Mouse (Mus musculus) ES-E14 (cell line): ENCODE results near the gene Dock2. TPM values are rescaled to one million over a fixed set of nuclear protein-coding genes. Genes with fewer than 3 reads are reported as not detected.
A peak's percentile ranks its signal among the peaks of the same experiment; 100 is the strongest.

Source experiments
- DNase-seq: peaks from one replicate; pipeline ENCODE4 v3.0.0-alpha.2; 2013; ENCODE audit warnings: low read depth, low spot score
- H3K27ac ChIP-seq: 2 replicates; pipeline ENCODE4 v1.5.1; 2012; ENCODE audit warnings: low read depth, mild to moderate bottlenecking, low read length, moderate library complexity, mixed read lengths; ENCODE audit not compliant: poor library complexity, insufficient read depth, severe bottlenecking
- H3K36me3 ChIP-seq: 2 replicates; pipeline ENCODE4 v1.6.1; 2012; ENCODE audit warnings: mild to moderate bottlenecking, low read length, moderate library complexity, mixed read lengths; ENCODE audit not compliant: control insufficient read depth, poor library complexity, insufficient read depth, severe bottlenecking
- H3K4me1 ChIP-seq, 2 experiments: fragments of 150-350 bp in 1 of 2; sonication (generic) in 1 of 2; 2 replicates each; pipeline ENCODE4 v1.6.1; 2012; ENCODE audit warnings: low read length in 2 of 2, mild to moderate bottlenecking in 1 of 2, mixed read lengths in 1 of 2; ENCODE audit not compliant: control insufficient read depth in 2 of 2, insufficient read depth in 2 of 2, poor library complexity in 1 of 2
- H3K4me3 ChIP-seq, 2 experiments: fragments of 150-350 bp in 1 of 2; sonication (generic) in 1 of 2; 2 replicates each; pipeline ENCODE4 v1.5.1; 2012; ENCODE audit warnings: low read length in 2 of 2, low read depth in 1 of 2, mild to moderate bottlenecking in 1 of 2, mixed read lengths in 1 of 2; ENCODE audit not compliant: insufficient read depth in 1 of 2, poor library complexity in 1 of 2, severe bottlenecking in 1 of 2
- H3K9ac ChIP-seq: 2 replicates; pipeline ENCODE4 v1.6.1; 2012; ENCODE audit warnings: low read depth, mild to moderate bottlenecking, low read length, mixed read lengths; ENCODE audit not compliant: poor library complexity, insufficient read depth, severe bottlenecking
- H3K9me3 ChIP-seq: fragments of 150-350 bp; sonication (generic); 2 replicates; pipeline ENCODE4 v1.6.1; 2012; ENCODE audit warnings: low read depth, mild to moderate bottlenecking, low read length; ENCODE audit not compliant: control insufficient read depth, insufficient read depth
- CHD2 ChIP-seq: IDR thresholded peaks from 2 replicates; pipeline ENCODE4 v1.6.1; 2014; ENCODE audit warnings: mild to moderate bottlenecking, low read depth, low read length, inconsistent platforms
- HCFC1 ChIP-seq: IDR thresholded peaks from 2 replicates; pipeline ENCODE4 v1.6.1; 2012; ENCODE audit warnings: low read length, inconsistent platforms, borderline replicate concordance; ENCODE audit not compliant: insufficient read depth
- MAFK ChIP-seq: IDR thresholded peaks from 2 replicates; pipeline ENCODE4 v1.6.1; 2014; ENCODE audit warnings: mild to moderate bottlenecking, low read depth, low read length, inconsistent platforms; ENCODE audit not compliant: insufficient read depth
- ZC3H11A ChIP-seq: IDR thresholded peaks from 2 replicates; pipeline ENCODE4 v1.6.1; 2012; ENCODE audit warnings: low read depth, mild to moderate bottlenecking, inconsistent platforms, low read length, borderline replicate concordance
- ZNF384 ChIP-seq: IDR thresholded peaks from 2 replicates; pipeline ENCODE4 v1.6.1; 2012; ENCODE audit warnings: low read depth, low read length, inconsistent platforms
- in situ Hi-C, 2 experiments: fragments of 600-800 bp; cut with MboI; formaldehyde crosslinking; loops; one replicate each; pipeline ENCODE4 v1.15.1; 2025; ENCODE audit warnings: low sequenced_read_pairs in 2 of 2, inconsistent platforms in 1 of 2; ENCODE audit not compliant: unreplicated experiment in 2 of 2
- total RNA-seq: library from RNA; depleted of rRNA; stranded (reverse); fragments of 300-350 nt; gene quantifications from 2 replicates; pipeline ENCODE4 v1.2.3, GENCODE M21; 2012

Gene Dock2
- total RNA-seq, 1 experiment, result 1.7 TPM

DNA sequence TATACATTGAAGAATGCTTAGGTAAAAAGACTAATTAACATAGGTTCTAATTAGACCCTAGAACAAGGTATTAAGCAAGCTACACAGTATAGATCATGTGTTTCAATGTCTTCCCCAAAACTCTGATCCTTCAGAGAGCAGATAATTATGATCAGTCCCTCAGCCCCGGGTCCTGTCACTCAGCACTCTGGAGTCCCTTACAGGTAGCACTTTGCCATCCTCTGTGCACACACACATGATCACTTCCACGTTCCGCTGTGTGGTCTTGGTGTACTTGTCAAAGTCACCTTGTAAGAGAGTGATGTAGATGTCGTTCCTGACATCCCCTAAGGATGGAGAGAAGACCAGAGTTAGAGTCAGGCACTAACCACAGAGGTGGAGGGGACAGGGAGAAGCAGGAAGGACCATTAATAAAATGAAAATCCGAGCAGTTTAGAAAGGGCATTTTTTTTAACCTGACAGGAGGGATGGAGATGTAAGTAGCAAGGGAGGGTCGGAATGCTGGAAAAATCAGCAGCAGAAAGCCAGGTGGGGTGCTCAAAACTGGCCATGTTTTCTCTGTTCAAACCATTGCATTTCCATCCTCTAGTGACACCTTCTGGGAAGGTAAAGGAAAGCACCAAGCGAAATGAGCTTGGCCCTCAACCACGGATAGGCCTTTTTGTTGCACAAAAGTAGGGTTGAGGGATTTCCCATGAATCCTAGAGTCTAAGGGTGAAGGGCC, 79.1 kb downstream of the Dock2 start:
- DNase-seq, result peak; percentile 3
- H3K27ac ChIP-seq, result no peak overlapping the region
- peaks cover 0 to 3% of the 10 kb centered on the region in 2 experiments; a peak in 1 of 4 replicates for H3K4me1 ChIP-seq
- H3K36me3 ChIP-seq, result no peaks in the 10 kb centered on the region
- H3K4me3 ChIP-seq, result no peak overlapping the region
- TF ChIP-seq ZC3H11A, result peak; percentile 43; the same call in 1 of the 2 replicates
- TF ChIP-seq MAFK, result no peak
- H3K9ac ChIP-seq, result no peak overlapping the region
- no peaks in the 10 kb centered on the region for H3K9me3 ChIP-seq
- in situ Hi-C loops, result no loop called here

GRCm38 (mm10) chr11:34703851-34704250, 79.8 kb downstream of the Dock2 start:
- TF ChIP-seq MAFK, result no peak
- TF ChIP-seq HCFC1, result no peak
- TF ChIP-seq ZC3H11A, result no peak
- TF ChIP-seq CHD2, result no peak
- no peak for TF ChIP-seq ZNF384
- in situ Hi-C loops, result no loop called here
- no peaks in the 10 kb centered on the region for H3K9me3 ChIP-seq

DNA sequence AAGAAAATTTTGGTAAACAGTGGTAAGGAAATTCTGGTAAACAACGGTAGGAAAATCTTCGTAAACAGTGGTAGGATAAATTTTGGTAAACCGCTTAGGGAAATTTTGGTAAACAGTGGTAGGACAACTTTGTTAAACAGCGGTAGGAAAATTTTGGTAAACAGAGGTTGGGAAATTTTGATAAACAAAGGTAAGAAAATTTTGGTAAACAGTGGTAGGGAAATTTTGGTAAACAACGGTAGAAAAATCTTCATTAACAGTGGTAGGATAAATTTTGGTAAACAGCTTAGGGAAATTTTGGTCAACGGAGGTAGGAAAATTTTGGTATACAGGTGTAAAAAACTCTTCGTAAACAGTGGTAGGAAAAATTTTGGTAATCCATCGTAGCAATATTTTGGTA, 101.9 kb downstream of the Dock2 start:
- no peak overlapping the region for H3K4me3 ChIP-seq
- no peaks in the 10 kb centered on the region for H3K36me3 ChIP-seq
- H3K27ac ChIP-seq, result no peak overlapping the region
- TF ChIP-seq MAFK (no peak), ZNF384 (no peak), ZC3H11A (no peak), HCFC1 (no peak), CHD2 (no peak)
- in situ Hi-C loops, result no loop called here
- H3K9me3 ChIP-seq, result no peaks in the 10 kb centered on the region
- no peak overlapping the region for H3K9ac ChIP-seq
- peak; percentile 22 for DNase-seq
- H3K4me1 ChIP-seq, result no peaks in the 10 kb centered on the region

More at GRCm38 (mm10) chr11:34703851-34704250, 79.8 kb downstream of the Dock2 start:
- H3K36me3 ChIP-seq, result no peaks in the 10 kb centered on the region
- no peak overlapping the region for H3K9ac ChIP-seq
- DNase-seq, result no peak
- no peak overlapping the region for H3K4me3 ChIP-seq
- H3K4me1 ChIP-seq, result peaks cover 0 to 3% of the 10 kb centered on the region in 2 experiments; a peak in 1 of 4 replicates
- H3K27ac ChIP-seq, result no peak overlapping the region

GRCm38 (mm10) chr11:34544631-34545030, 239.1 kb downstream of the Dock2 start:
- Histone ChIP-seq H3K36me3 (no peaks in the 10 kb centered on the region), H3K9me3 (no peaks in the 10 kb centered on the region), H3K4me3 (no peak overlapping the region), H3K9ac (no peak overlapping the region), H3K27ac (no peak overlapping the region), H3K4me1 (no peaks in the 10 kb centered on the region)
- DNase-seq, result no peak
- TF ChIP-seq CHD2, result no peak
- TF ChIP-seq ZC3H11A, result no peak
- TF ChIP-seq ZNF384, result no peak
- no peak for TF ChIP-seq MAFK
- TF ChIP-seq HCFC1, result no peak
- in situ Hi-C loops, result no loop called here

DNA sequence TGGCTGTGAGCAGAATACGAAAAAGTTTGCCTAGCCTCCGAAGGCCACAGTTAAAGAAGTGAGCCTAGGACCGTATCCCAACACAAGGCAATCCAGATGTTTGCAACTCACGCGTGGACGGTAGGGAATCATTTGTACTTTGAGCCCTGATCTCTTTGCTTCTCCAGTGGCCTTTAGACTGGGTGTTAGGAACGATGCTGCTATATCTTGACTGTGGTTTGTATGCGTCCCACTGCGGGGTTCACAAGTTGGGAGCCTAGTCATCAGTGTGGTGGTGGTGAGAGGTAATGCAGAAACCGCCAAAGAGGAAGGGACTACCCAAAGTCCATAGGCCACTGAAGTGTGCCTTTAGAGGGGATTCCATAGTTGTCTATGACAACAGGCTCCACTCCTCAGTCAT, 251.6 kb downstream of the Dock2 start:
- no peak overlapping the region for H3K9ac ChIP-seq
- H3K4me1 ChIP-seq, result no peaks in the 10 kb centered on the region
- in situ Hi-C loops, result no loop called here
- no peaks in the 10 kb centered on the region for H3K9me3 ChIP-seq
- H3K36me3 ChIP-seq, result no peaks in the 10 kb centered on the region
- no peak overlapping the region for H3K4me3 ChIP-seq
- H3K27ac ChIP-seq, result no peak overlapping the region
- no peak for TF ChIP-seq CHD2
- TF ChIP-seq HCFC1, result no peak
- no peak for TF ChIP-seq MAFK
- no peak for DNase-seq
